Mouse (Mus musculus): ENCODE data around the gene Kynu. TPM values are rescaled to one million over a fixed set of nuclear protein-coding genes. Genes with fewer than 3 reads are reported as not detected.

Kynu gene
- 4.6 and 5.0 TPM in 2 replicates for polyA plus RNA-seq (2015; fragmentation: Nextera tagmentation; extraction: Ambion mirVana)

DNA sequence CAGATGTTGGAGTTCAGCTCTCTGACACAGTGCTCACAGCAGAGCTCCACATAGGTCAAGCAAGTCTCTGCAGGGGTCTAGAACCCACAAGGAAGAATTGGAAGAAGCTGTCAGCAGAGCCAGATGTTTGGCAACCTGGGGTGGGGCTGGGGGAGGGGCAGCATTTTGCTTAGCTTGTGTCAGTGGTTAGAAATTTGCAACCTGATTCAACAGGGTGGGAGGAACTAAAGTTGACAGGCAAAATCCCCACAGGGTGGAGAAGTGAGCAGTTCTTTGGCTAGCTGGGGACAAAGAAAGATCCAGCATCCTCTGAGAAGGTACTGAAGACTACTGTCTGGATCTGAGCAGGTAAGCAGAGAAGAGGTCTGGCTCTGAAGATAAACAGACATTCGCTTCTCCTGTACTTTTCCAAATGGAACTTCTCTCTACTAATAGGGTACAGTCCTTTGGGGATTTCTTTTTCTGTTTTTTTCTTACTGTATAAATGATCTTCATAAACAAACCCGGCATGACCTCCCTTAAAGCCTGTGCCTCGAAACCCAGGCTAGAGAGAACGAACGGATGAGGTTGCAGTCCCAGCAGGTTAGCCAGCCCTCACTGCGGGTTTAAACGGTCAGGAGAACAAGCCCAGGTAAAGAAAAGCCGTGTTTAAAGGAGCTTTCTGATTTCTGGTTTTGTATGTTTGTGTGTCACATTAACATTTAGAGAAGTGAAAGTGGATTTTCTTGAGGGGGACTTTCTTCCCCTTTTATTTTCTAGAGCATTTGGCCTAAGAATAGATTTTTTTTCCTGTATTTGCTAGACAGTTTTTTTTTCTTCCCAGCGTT lies at the start of gene Kynu:
Kynu (plus strand) TSS at position 268 of the 827 bp plus-strand sequence.
- H3K4me1 ChIP-seq (ENCODE audit: control insufficient read depth, insufficient read depth, low read length): no peaks in the 10 kb centered on the region
- no peaks in the 10 kb centered on the region for H3K36me3 ChIP-seq (ENCODE audit: control insufficient read depth, insufficient read depth, low read length)
- H3K4me2 ChIP-seq (ENCODE audit: low read depth, low read length): peak within 1 kb of the TSS; percentile 35
- peak within 1 kb of the TSS; percentile 16 for H3K4me3 ChIP-seq (ENCODE audit: low read length)
- WGBS: 15% methylated on average over 9 of the region's 9 CpGs
- H3K27ac ChIP-seq (ENCODE audit: low read length): peak within 1 kb of the TSS; percentile 82
- H3K27me3 ChIP-seq (replicated peaks; ENCODE audit: control insufficient read depth, insufficient read depth, low read length): no peaks in the 10 kb centered on the region
- ATAC-seq: peak; percentile 67
- peak within 1 kb of the TSS; percentile 43 for H3K9ac ChIP-seq (ENCODE audit: low read depth, low read length)
- no peaks in the 10 kb centered on the region for H3K9me3 ChIP-seq (ENCODE audit: control insufficient read depth, low read length)

GRCm38 (mm10) chr2:43506182-43506581 lies 48.9 kb upstream of the Kynu start:
- ATAC-seq: no peak
- Histone ChIP-seq H3K27me3 (replicated peaks; ENCODE audit: control insufficient read depth, insufficient read depth, low read length) (no peaks in the 10 kb centered on the region), H3K9me3 (ENCODE audit: control insufficient read depth, low read length) (no peaks in the 10 kb centered on the region), H3K27ac (ENCODE audit: low read length) (no peak overlapping the region), H3K4me2 (ENCODE audit: low read depth, low read length) (no peak overlapping the region), H3K4me3 (ENCODE audit: low read length) (no peak overlapping the region), H3K9ac (ENCODE audit: low read depth, low read length) (no peak overlapping the region), H3K4me1 (ENCODE audit: control insufficient read depth, insufficient read depth, low read length) (no peaks in the 10 kb centered on the region), H3K36me3 (ENCODE audit: control insufficient read depth, insufficient read depth, low read length) (no peaks in the 10 kb centered on the region)
- WGBS: 95% methylated on average over 3 of the region's 3 CpGs

- no peak overlapping the region for H3K4me3 ChIP-seq (ENCODE audit: low read length)
- H3K27ac ChIP-seq (ENCODE audit: low read length): no peak overlapping the region
- H3K4me1 ChIP-seq (ENCODE audit: control insufficient read depth, insufficient read depth, low read length): no peaks in the 10 kb centered on the region
- H3K9ac ChIP-seq (ENCODE audit: low read depth, low read length): no peak overlapping the region
- no peak for ATAC-seq
- no peak overlapping the region for H3K4me2 ChIP-seq (ENCODE audit: low read depth, low read length)
- H3K36me3 ChIP-seq (ENCODE audit: control insufficient read depth, insufficient read depth, low read length): no peaks in the 10 kb centered on the region
- WGBS: 37% methylated on average over 7 of the region's 7 CpGs
- H3K27me3 ChIP-seq (replicated peaks; ENCODE audit: control insufficient read depth, insufficient read depth, low read length): no peaks in the 10 kb centered on the region
- H3K9me3 ChIP-seq (ENCODE audit: control insufficient read depth, low read length): no peaks in the 10 kb centered on the region
Observed at GRCm38 (mm10) chr2:43513852-43514251, 41.3 kb upstream of the Kynu start.

DNA sequence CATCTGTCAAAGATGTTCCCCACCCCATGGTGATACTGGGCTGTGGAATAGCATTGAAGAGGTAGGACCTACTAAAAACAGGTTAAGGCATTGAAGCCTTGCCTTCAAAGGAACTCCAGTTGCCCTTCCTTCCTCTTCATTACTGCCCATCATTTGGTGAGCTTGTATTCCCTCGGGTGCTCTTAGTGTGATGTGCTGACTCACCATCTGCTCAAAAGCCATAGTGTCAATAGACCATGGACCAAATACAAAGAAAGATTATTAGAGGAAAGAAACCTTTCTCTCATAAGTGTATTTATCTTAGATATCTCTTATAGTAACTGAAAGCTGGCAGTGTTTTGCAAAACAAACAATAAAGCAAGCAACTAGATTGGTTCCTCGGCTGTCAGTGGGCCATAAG lies 20.7 kb upstream of the Kynu start:
- Histone ChIP-seq H3K4me2 (ENCODE audit: low read depth, low read length) (no peak overlapping the region), H3K9me3 (ENCODE audit: control insufficient read depth, low read length) (no peaks in the 10 kb centered on the region), H3K36me3 (ENCODE audit: control insufficient read depth, insufficient read depth, low read length) (no peaks in the 10 kb centered on the region), H3K9ac (ENCODE audit: low read depth, low read length) (no peak overlapping the region), H3K27ac (ENCODE audit: low read length) (no peak overlapping the region), H3K27me3 (replicated peaks; ENCODE audit: control insufficient read depth, insufficient read depth, low read length) (no peaks in the 10 kb centered on the region), H3K4me3 (ENCODE audit: low read length) (no peak overlapping the region), H3K4me1 (ENCODE audit: control insufficient read depth, insufficient read depth, low read length) (no peaks in the 10 kb centered on the region)
- ATAC-seq: no peak
- 63% methylated on average over 2 of the region's 2 CpGs for WGBS

DNA sequence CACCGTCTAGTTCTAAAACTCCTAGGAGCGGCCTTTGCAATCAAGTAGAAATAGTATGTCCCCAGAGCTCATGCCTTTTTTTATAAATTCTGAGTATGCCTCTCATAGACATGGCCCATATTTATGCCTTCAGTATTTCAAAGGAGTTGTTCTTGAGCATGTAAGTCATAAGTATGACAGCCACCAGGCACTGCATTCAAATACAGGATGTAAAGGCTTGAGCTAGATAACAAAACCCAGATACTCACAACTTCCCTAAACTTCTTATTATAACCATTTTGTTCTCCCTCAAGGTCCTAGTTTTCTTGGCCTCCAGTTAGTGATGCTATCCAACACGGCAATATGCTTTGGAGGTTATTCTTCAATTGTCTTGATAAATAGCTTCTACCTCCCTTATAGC lies 12.5 kb upstream of the Kynu start:
- no peaks in the 10 kb centered on the region for H3K4me1 ChIP-seq (ENCODE audit: control insufficient read depth, insufficient read depth, low read length)
- no peak overlapping the region for H3K4me2 ChIP-seq (ENCODE audit: low read depth, low read length)
- H3K36me3 ChIP-seq (ENCODE audit: control insufficient read depth, insufficient read depth, low read length): no peaks in the 10 kb centered on the region
- no peaks in the 10 kb centered on the region for H3K27me3 ChIP-seq (replicated peaks; ENCODE audit: control insufficient read depth, insufficient read depth, low read length)
- ATAC-seq: no peak
- no peaks in the 10 kb centered on the region for H3K9me3 ChIP-seq (ENCODE audit: control insufficient read depth, low read length)
- no peak overlapping the region for H3K4me3 ChIP-seq (ENCODE audit: low read length)
- no peak overlapping the region for H3K9ac ChIP-seq (ENCODE audit: low read depth, low read length)
- 83% methylated on average over 3 of the region's 3 CpGs for whole genome bisulfite sequencing
- no peak overlapping the region for H3K27ac ChIP-seq (ENCODE audit: low read length)

- H3K9me3 ChIP-seq (ENCODE audit: control insufficient read depth, low read length): no peaks in the 10 kb centered on the region
- no peaks in the 10 kb centered on the region for H3K4me1 ChIP-seq (ENCODE audit: control insufficient read depth, insufficient read depth, low read length)
- H3K27ac ChIP-seq (ENCODE audit: low read length): no peak overlapping the region
- no peak overlapping the region for H3K4me2 ChIP-seq (ENCODE audit: low read depth, low read length)
- no peak for ATAC-seq
- no peaks in the 10 kb centered on the region for H3K36me3 ChIP-seq (ENCODE audit: control insufficient read depth, insufficient read depth, low read length)
- no peaks in the 10 kb centered on the region for H3K27me3 ChIP-seq (replicated peaks; ENCODE audit: control insufficient read depth, insufficient read depth, low read length)
- H3K9ac ChIP-seq (ENCODE audit: low read depth, low read length): no peak overlapping the region
- WGBS: 70% methylated on average over 3 of the region's 3 CpGs
- H3K4me3 ChIP-seq (ENCODE audit: low read length): no peak overlapping the region
Observed at GRCm38 (mm10) chr2:43545665-43546064, 9.5 kb upstream of the Kynu start.

DNA sequence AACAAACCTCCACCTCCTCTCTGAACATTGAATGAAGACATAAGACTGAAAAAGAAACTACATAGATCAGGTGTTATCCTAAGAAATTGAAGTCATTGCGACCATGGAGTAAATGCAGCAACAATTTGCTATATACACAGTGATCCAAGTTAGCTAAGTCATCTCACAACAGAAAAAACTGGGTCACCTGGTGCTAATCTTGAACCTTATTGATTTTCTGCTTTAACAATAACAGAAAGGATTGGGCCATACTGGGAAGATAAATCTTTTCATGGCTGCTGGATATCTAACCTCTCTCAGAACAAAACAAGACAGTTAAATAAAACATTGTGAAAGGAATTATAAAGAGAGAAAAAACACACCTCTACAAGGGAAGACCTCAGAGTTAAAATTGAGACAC lies 8.7 kb upstream of the Kynu start:
- no peak overlapping the region for H3K9ac ChIP-seq (ENCODE audit: low read depth, low read length)
- H3K4me3 ChIP-seq (ENCODE audit: low read length): no peak overlapping the region
- no peaks in the 10 kb centered on the region for H3K36me3 ChIP-seq (ENCODE audit: control insufficient read depth, insufficient read depth, low read length)
- no peak overlapping the region for H3K4me2 ChIP-seq (ENCODE audit: low read depth, low read length)
- no peaks in the 10 kb centered on the region for H3K4me1 ChIP-seq (ENCODE audit: control insufficient read depth, insufficient read depth, low read length)
- WGBS: 79% methylated on average over 1 of the region's 1 CpGs
- H3K27ac ChIP-seq (ENCODE audit: low read length): no peak overlapping the region
- ATAC-seq: no peak
- no peaks in the 10 kb centered on the region for H3K9me3 ChIP-seq (ENCODE audit: control insufficient read depth, low read length)
- no peaks in the 10 kb centered on the region for H3K27me3 ChIP-seq (replicated peaks; ENCODE audit: control insufficient read depth, insufficient read depth, low read length)

DNA sequence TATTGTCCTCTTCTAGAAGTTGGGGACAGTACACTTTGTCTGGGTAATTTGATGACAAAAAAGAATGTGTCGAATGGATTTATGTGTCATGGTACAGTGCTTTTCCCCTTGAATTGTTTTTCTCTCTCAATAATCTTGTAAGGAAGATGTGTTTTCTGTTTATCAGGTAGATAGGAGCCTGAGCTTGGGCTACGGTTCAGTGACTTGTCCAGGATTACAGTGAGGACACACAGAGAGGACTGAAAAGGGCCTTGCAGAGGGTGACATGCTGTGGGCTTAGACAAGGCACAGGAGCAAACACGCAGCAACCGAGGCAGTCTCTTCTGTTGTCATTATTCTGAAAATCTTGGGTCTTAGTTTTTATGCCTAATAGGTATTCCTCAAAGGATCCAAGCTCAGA lies 913 bp upstream of the Kynu start:
- no peak overlapping the region for H3K27ac ChIP-seq (ENCODE audit: low read length)
- no peak overlapping the region for H3K4me2 ChIP-seq (ENCODE audit: low read depth, low read length)
- H3K4me1 ChIP-seq (ENCODE audit: control insufficient read depth, insufficient read depth, low read length): no peaks in the 10 kb centered on the region
- H3K4me3 ChIP-seq (ENCODE audit: low read length): no peak overlapping the region
- no peak for ATAC-seq
- no peaks in the 10 kb centered on the region for H3K27me3 ChIP-seq (replicated peaks; ENCODE audit: control insufficient read depth, insufficient read depth, low read length)
- H3K9me3 ChIP-seq (ENCODE audit: control insufficient read depth, low read length): no peaks in the 10 kb centered on the region
- WGBS: 72% methylated on average over 4 of the region's 4 CpGs
- no peaks in the 10 kb centered on the region for H3K36me3 ChIP-seq (ENCODE audit: control insufficient read depth, insufficient read depth, low read length)
- H3K9ac ChIP-seq (ENCODE audit: low read depth, low read length): no peak overlapping the region

DNA sequence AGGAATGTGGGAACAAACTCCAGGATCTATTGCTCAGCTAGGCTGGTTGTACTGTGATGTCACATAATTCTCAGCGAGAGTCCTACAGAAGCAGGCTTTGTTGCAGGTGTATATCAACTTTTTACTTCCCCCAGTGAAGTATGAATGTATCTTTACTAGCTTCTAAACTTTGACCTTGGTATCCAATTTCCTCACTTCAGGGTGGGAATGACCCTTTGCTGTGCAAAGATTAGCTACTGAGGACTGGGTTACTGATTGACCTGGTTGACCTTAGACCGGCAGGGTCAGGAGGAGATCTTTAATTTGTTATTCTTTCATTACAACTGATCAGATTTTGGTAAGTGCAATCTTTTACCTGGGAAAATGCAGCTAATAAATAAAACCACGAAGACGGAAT lies 758 bp downstream of the Kynu start:
- Histone ChIP-seq H3K4me3 (ENCODE audit: low read length) (no peak overlapping the region), H3K9me3 (ENCODE audit: control insufficient read depth, low read length) (no peaks in the 10 kb centered on the region), H3K27ac (ENCODE audit: low read length) (peak overlapping the region; percentile 82), H3K27me3 (replicated peaks; ENCODE audit: control insufficient read depth, insufficient read depth, low read length) (no peaks in the 10 kb centered on the region), H3K36me3 (ENCODE audit: control insufficient read depth, insufficient read depth, low read length) (no peaks in the 10 kb centered on the region), H3K9ac (ENCODE audit: low read depth, low read length) (no peak overlapping the region), H3K4me1 (ENCODE audit: control insufficient read depth, insufficient read depth, low read length) (no peaks in the 10 kb centered on the region), H3K4me2 (ENCODE audit: low read depth, low read length) (no peak overlapping the region)
- ATAC-seq: peak; percentile 95
- WGBS: 31% methylated on average over 4 of the region's 4 CpGs

- Histone ChIP-seq H3K9me3 (ENCODE audit: control insufficient read depth, low read length) (no peaks in the 10 kb centered on the region), H3K36me3 (ENCODE audit: control insufficient read depth, insufficient read depth, low read length) (no peaks in the 10 kb centered on the region), H3K4me1 (ENCODE audit: control insufficient read depth, insufficient read depth, low read length) (no peaks in the 10 kb centered on the region), H3K27me3 (replicated peaks; ENCODE audit: control insufficient read depth, insufficient read depth, low read length) (no peaks in the 10 kb centered on the region), H3K4me3 (ENCODE audit: low read length) (no peak overlapping the region), H3K9ac (ENCODE audit: low read depth, low read length) (no peak overlapping the region), H3K27ac (ENCODE audit: low read length) (no peak overlapping the region), H3K4me2 (ENCODE audit: low read depth, low read length) (no peak overlapping the region)
- WGBS: 83% methylated on average over 3 of the region's 3 CpGs
- ATAC-seq: no peak
Observed at GRCm38 (mm10) chr2:43556985-43557384, 1.9 kb downstream of the Kynu start.
